Mouse (Mus musculus): ENCODE data around the gene Radil. TPM values are rescaled to one million over a fixed set of nuclear protein-coding genes. Genes with fewer than 3 reads are reported as not detected.

Radil gene
- total and polyA plus RNA-seq, 3 experiments: 1.7 to 2.3 (median 2.2) TPM

DNA sequence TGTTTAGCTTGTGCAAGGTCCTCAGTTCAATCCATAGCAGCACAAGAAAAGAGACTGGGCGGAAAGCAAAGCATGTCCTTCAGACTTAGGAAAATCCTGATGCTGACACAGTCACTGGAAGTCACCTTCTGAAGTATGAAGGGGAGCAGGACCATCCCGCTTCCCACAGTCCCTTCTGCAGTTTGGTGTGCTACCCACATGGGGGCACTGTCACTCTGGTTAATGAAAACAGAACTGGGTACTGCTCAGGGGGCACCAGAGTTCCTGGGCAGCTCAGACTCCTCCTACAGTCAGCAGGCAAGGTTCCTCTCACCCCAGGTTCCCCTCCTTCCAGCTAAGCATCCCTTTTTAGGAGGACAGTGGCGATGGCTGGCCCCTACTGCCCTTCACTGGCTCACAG lies 51.9 kb downstream of the Radil start:
- DNase-seq: no peak
- H3K27ac ChIP-seq: no peak overlapping the region

DNA sequence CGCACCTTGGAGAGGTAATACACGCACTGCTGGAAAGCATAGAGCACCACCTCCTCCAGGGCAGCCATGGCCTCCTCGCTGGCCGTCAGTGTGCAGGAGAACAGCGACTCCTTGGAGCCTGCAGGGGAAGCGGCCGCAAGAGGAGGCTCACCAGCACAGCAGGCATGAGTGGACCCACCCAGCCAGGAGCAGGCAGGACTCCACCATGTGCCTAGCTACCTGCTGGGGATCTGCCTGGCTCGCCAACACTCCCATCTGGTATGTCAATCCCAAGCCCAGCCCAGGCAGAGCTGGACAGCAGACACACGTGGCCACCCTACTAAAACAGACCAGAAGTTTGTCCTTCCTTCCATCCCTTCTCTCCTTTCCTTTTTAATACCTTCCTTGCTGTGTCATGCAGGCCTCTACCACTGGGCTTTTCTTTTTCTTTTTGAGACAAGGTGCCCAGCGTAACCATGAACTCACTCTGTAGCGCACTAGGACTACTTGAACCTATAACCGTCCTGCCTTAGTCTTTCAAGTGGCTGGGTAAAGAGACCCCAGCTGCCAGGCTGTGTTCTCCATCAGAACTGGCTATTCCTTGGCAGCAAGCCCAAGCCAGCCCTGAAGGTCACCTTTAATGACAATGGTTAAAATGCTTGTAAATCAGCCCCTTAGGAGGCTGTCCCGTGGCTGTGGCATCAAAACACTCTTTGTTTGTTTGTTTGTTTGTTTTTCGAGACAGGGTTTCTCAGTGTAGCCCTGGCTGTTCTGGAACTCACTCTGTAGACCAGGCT lies 55.4 kb downstream of the Radil start:
- intact Hi-C loops (cut with DNase I): no loop called here
- Histone ChIP-seq H3K79me2 (replicated peaks; ENCODE audit: control insufficient read depth, insufficient read depth, low read length) (no peaks in the 10 kb centered on the region), H3K27me3 (ENCODE audit: control insufficient read depth, insufficient read depth, low read length) (no peaks in the 10 kb centered on the region), H3K9ac (ENCODE audit: low read depth, low read length) (no peak overlapping the region), H3K36me3 (ENCODE audit: control insufficient read depth, insufficient read depth, low read length) (no peaks in the 10 kb centered on the region), H3K27ac (no peak overlapping the region), H3K4me1 (ENCODE audit: control insufficient read depth, insufficient read depth, low read length) (no peaks in the 10 kb centered on the region), H3K4me3 (no peak overlapping the region)
- no peak for TF ChIP-seq EP300 (IDR thresholded peaks at IDR 0.05; ENCODE audit: insufficient read depth, low read depth, low read length)
- TF ChIP-seq POLR2A (IDR thresholded peaks at IDR 0.05; ENCODE audit: insufficient read depth, low read depth, low read length): no peak
- no peak for TF ChIP-seq CTCF (IDR thresholded peaks at IDR 0.05)
- no peak for DNase-seq
- WGBS: 69% methylated on average over 14 of the region's 14 CpGs

More for the DNA sequence above, 51.9 kb downstream of the Radil start:
- TF ChIP-seq EP300 (IDR thresholded peaks at IDR 0.05; ENCODE audit: insufficient read depth, low read depth, low read length) (no peak), CTCF (IDR thresholded peaks at IDR 0.05) (peak; percentile 69)
- Histone ChIP-seq H3K36me3 (ENCODE audit: control insufficient read depth, insufficient read depth, low read length) (no peaks in the 10 kb centered on the region), H3K9ac (ENCODE audit: low read depth, low read length) (no peak overlapping the region), H3K4me3 (no peak overlapping the region), H3K79me2 (replicated peaks; ENCODE audit: control insufficient read depth, insufficient read depth, low read length) (no peaks in the 10 kb centered on the region), H3K4me1 (ENCODE audit: control insufficient read depth, insufficient read depth, low read length) (no peaks in the 10 kb centered on the region), H3K27me3 (ENCODE audit: control insufficient read depth, insufficient read depth, low read length) (no peaks in the 10 kb centered on the region)
- WGBS: 61% methylated on average over 3 of the region's 3 CpGs
- intact Hi-C loops (cut with DNase I): no loop called here

DNA sequence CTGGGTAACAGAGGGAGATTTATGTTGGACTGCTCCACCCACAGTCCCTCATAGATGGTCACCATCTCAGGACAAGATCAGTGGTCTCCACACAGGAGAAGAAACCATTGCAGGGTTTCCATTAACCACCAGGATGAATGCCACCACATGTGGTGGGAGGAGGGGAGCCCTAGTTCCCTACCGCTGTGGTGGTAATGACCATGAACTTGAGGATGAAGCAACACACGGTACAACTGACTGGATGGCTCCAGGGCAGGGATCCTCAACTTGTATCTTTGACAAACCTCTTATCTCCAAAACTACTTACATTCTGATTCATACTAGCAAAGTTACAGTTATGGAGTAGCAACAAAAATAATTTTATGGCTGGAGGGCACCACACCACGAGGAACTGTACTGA lies 57.6 kb downstream of the Radil start:
- H3K27me3 ChIP-seq (ENCODE audit: control insufficient read depth, insufficient read depth, low read length): no peaks in the 10 kb centered on the region
- no peaks in the 10 kb centered on the region for H3K79me2 ChIP-seq (replicated peaks; ENCODE audit: control insufficient read depth, insufficient read depth, low read length)
- no peak overlapping the region for H3K9ac ChIP-seq (ENCODE audit: low read depth, low read length)
- TF ChIP-seq POLR2A (IDR thresholded peaks at IDR 0.05; ENCODE audit: insufficient read depth, low read depth, low read length) (no peak), CTCF (IDR thresholded peaks at IDR 0.05) (no peak), EP300 (IDR thresholded peaks at IDR 0.05; ENCODE audit: insufficient read depth, low read depth, low read length) (no peak)
- no peaks in the 10 kb centered on the region for H3K36me3 ChIP-seq (ENCODE audit: control insufficient read depth, insufficient read depth, low read length)
- no peak for DNase-seq
- intact Hi-C loops (cut with DNase I): no loop called here
- 85% methylated on average over 3 of the region's 3 CpGs for WGBS
- no peak overlapping the region for H3K27ac ChIP-seq
- H3K4me3 ChIP-seq: no peak overlapping the region
- H3K4me1 ChIP-seq (ENCODE audit: control insufficient read depth, insufficient read depth, low read length): no peaks in the 10 kb centered on the region

DNA sequence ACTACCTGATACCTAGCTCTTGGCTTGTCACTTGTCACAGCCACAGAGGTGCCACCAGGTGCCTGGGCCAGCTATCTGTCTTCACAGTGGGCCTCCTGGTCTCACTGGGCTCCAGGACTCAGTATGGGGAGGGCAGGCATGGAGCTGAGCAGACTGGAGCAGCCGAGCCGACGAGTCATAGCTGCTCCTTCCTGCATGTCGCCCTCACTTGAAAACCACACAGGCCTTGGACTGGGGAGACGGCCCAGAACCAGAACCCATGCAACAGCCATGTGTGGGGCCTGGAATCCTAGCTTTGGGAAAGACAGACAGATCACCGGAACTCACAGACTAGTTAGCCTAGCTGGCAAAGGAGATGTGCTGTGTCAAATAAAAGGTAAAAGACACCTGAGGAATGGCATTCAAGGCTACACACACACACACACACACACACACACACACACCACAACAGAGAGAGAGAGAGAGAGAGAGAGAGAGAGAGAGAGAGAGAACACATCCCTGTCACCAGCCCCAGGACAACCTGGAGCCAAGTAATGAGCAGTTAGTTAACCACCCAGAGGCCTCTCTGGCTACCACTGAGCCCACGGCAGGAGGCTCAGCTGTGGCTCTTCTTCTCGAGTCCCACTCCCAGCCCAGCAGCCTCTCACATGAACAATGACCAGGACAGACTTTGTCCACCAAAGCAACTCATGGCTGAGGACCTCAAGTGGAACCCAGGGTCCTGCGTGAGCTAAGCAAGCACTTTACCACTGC lies 60.8 kb downstream of the Radil start:
- intact Hi-C loops (cut with DNase I): no loop called here
- TF ChIP-seq EP300 (IDR thresholded peaks at IDR 0.05; ENCODE audit: insufficient read depth, low read depth, low read length) (no peak), CTCF (IDR thresholded peaks at IDR 0.05) (no peak), POLR2A (IDR thresholded peaks at IDR 0.05; ENCODE audit: insufficient read depth, low read depth, low read length) (no peak)
- Histone ChIP-seq H3K27me3 (ENCODE audit: control insufficient read depth, insufficient read depth, low read length) (no peaks in the 10 kb centered on the region), H3K9ac (ENCODE audit: low read depth, low read length) (no peak overlapping the region), H3K27ac (no peak overlapping the region), H3K36me3 (ENCODE audit: control insufficient read depth, insufficient read depth, low read length) (no peaks in the 10 kb centered on the region), H3K4me1 (ENCODE audit: control insufficient read depth, insufficient read depth, low read length) (no peaks in the 10 kb centered on the region), H3K4me3 (no peak overlapping the region), H3K79me2 (replicated peaks; ENCODE audit: control insufficient read depth, insufficient read depth, low read length) (no peaks in the 10 kb centered on the region)
- DNase-seq: no peak
- 62% methylated on average over 9 of the region's 9 CpGs for WGBS

DNA sequence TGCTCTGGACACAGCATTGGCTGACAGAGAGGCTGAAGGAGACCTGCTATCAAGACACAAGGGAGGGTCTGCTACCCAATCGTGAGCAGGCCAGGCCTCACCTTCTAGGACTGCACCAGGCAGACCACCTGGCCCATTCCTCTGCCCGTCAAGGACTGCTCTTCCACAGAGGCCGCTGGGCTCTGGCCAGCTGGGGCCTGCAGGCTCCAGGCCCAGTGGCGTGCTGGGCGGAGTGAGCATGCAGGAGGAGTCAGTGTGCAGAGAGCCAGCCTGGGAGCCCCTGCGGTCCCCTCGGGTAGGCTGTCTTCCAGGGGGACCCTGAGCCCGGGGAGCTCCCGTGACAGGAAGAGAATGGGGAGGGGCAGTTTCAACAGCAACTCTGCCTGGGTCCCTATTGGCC lies 64.2 kb downstream of the Radil start:
- Histone ChIP-seq H3K36me3 (ENCODE audit: control insufficient read depth, insufficient read depth, low read length) (no peaks in the 10 kb centered on the region), H3K9ac (ENCODE audit: low read depth, low read length) (no peak overlapping the region), H3K4me1 (ENCODE audit: control insufficient read depth, insufficient read depth, low read length) (no peaks in the 10 kb centered on the region), H3K27ac (no peak overlapping the region), H3K79me2 (replicated peaks; ENCODE audit: control insufficient read depth, insufficient read depth, low read length) (no peaks in the 10 kb centered on the region), H3K27me3 (ENCODE audit: control insufficient read depth, insufficient read depth, low read length) (no peaks in the 10 kb centered on the region), H3K4me3 (no peak overlapping the region)
- intact Hi-C loops (cut with DNase I): no loop called here
- DNase-seq: no peak
- WGBS: 70% methylated on average over 9 of the region's 9 CpGs
- TF ChIP-seq CTCF (IDR thresholded peaks at IDR 0.05): no peak
- no peak for TF ChIP-seq EP300 (IDR thresholded peaks at IDR 0.05; ENCODE audit: insufficient read depth, low read depth, low read length)
- no peak for TF ChIP-seq POLR2A (IDR thresholded peaks at IDR 0.05; ENCODE audit: insufficient read depth, low read depth, low read length)

DNA sequence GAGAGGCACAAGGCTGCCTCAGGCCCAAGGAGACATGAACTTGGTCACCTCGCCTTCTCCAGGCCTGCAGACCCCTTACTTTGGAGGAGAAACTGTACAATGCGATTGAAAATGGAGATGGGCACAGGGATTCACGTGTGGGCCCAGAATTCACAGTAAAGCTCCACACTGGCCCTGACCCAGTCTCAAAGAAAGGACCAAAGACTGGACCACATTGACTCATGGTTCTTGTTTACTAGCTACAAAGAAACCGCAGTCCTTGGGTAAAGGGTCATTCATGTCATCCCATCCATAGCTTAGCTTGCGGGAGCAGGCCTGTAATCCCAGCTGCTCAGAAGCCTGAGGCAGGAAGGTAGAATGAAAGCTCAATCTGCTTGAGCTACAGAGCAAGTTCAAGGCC lies 67.3 kb downstream of the Radil start:
- intact Hi-C loops (cut with DNase I): no loop called here
- 93% methylated on average over 5 of the region's 5 CpGs for WGBS

More for the DNA sequence above, 67.3 kb downstream of the Radil start:
- H3K4me1 ChIP-seq (ENCODE audit: control insufficient read depth, insufficient read depth, low read length): no peaks in the 10 kb centered on the region
- H3K79me2 ChIP-seq (replicated peaks; ENCODE audit: control insufficient read depth, insufficient read depth, low read length): no peaks in the 10 kb centered on the region
- H3K4me3 ChIP-seq: no peak overlapping the region
- no peaks in the 10 kb centered on the region for H3K36me3 ChIP-seq (ENCODE audit: control insufficient read depth, insufficient read depth, low read length)
- no peak overlapping the region for H3K27ac ChIP-seq
- no peaks in the 10 kb centered on the region for H3K27me3 ChIP-seq (ENCODE audit: control insufficient read depth, insufficient read depth, low read length)
- H3K9ac ChIP-seq (ENCODE audit: low read depth, low read length): no peak overlapping the region
- no peak for DNase-seq
- no peak for TF ChIP-seq POLR2A (IDR thresholded peaks at IDR 0.05; ENCODE audit: insufficient read depth, low read depth, low read length)
- no peak for TF ChIP-seq EP300 (IDR thresholded peaks at IDR 0.05; ENCODE audit: insufficient read depth, low read depth, low read length)
- TF ChIP-seq CTCF (IDR thresholded peaks at IDR 0.05): no peak
